Mouse (Mus musculus) cerebellum, adult (tissue): ENCODE measurements around the gene Ackr2.

Source experiments
- ATAC-seq: cut with Nextera tagmentation; 2 replicates; pipeline ENCODE4 v1.9.2; 2017; ENCODE audit warnings: mild to moderate bottlenecking, moderate library complexity, mixed read lengths; ENCODE audit not compliant: insufficient number of reproducible peaks, low FRiP score, low TSS enrichment

Gene Ackr2

GRCm38 (mm10) chr9:121898245-121898644, at the start of gene Ackr2:
Gene Ackr2, plus strand, starts transcription at chr9:121898355.
- ATAC-seq: no peak

- ATAC-seq: no peak
Observed at GRCm38 (mm10) chr9:121854246-121854645, 43.9 kb upstream of the Ackr2 start.

- peak; percentile 28; the same call in 1 of the 2 replicates for ATAC-seq
Observed at GRCm38 (mm10) chr9:121856649-121857416, 41.3 kb upstream of the Ackr2 start.

GRCm38 (mm10) chr9:121857474-121858152, 40.5 kb upstream of the Ackr2 start:
- peak; percentile 97 for ATAC-seq

GRCm38 (mm10) chr9:121858153-121858488, 40.0 kb upstream of the Ackr2 start, which contains the start of gene Higd1a:
Gene Higd1a, minus strand, starts transcription at chr9:121858362.
- ATAC-seq: no peak

- ATAC-seq: no peak
Observed at GRCm38 (mm10) chr9:121859345-121859744, 38.8 kb upstream of the Ackr2 start.

GRCm38 (mm10) chr9:121860921-121861320, 37.2 kb upstream of the Ackr2 start:
- no peak for ATAC-seq

- ATAC-seq: no peak
Observed at GRCm38 (mm10) chr9:121864837-121865236, 33.3 kb upstream of the Ackr2 start.

- ATAC-seq: no peak
Observed at GRCm38 (mm10) chr9:121865425-121866008, 32.6 kb upstream of the Ackr2 start.

- no peak for ATAC-seq
Observed at GRCm38 (mm10) chr9:121867632-121868031, 30.5 kb upstream of the Ackr2 start.

GRCm38 (mm10) chr9:121868236-121868635, 29.9 kb upstream of the Ackr2 start:
- ATAC-seq: no peak

GRCm38 (mm10) chr9:121869432-121869831, 28.7 kb upstream of the Ackr2 start:
- ATAC-seq: no peak

- no peak for ATAC-seq
Observed at GRCm38 (mm10) chr9:121869973-121870515, 28.1 kb upstream of the Ackr2 start.

- ATAC-seq: no peak
Observed at GRCm38 (mm10) chr9:121872062-121872683, 26.0 kb upstream of the Ackr2 start.

- no peak for ATAC-seq
Observed at GRCm38 (mm10) chr9:121873578-121873977, 24.6 kb upstream of the Ackr2 start.

GRCm38 (mm10) chr9:121877052-121877740, 21.0 kb upstream of the Ackr2 start:
- 0 out of 2 replicates have a peak, but pooled peaks have one; percentile 64 for ATAC-seq

- no peak for ATAC-seq
Observed at GRCm38 (mm10) chr9:121880840-121881239, 17.3 kb upstream of the Ackr2 start.

- no peak for ATAC-seq
Observed at GRCm38 (mm10) chr9:121881301-121881700, 16.9 kb upstream of the Ackr2 start.

GRCm38 (mm10) chr9:121882015-121882457, 16.1 kb upstream of the Ackr2 start:
- ATAC-seq: no peak

GRCm38 (mm10) chr9:121889927-121890440, 8.2 kb upstream of the Ackr2 start:
- no peak for ATAC-seq
